Mouse (Mus musculus) hindbrain, embryonic 10.5 days (tissue): ENCODE measurements around the gene Izumo4. TPM values are rescaled to one million over a fixed set of nuclear protein-coding genes. Genes with fewer than 3 reads are reported as not detected.

Experiments used
- DNase-seq: peaks from one replicate; pipeline ENCODE4 v3.0.0-alpha.2; 2017; ENCODE audit warnings: low spot score
- H3K27ac ChIP-seq: fragments of 300-500 bp; sonication (generic); 2 replicates; pipeline ENCODE4 v1.5.1; 2016; ENCODE audit warnings: mild to moderate bottlenecking, moderate library complexity
- H3K27me3 ChIP-seq: fragments of 300-500 bp; sonication (generic); 2 replicates; pipeline ENCODE4 v1.6.1; 2016; ENCODE audit warnings: mild to moderate bottlenecking; ENCODE audit not compliant: poor library complexity, insufficient read depth, severe bottlenecking
- H3K36me3 ChIP-seq: fragments of 300-500 bp; sonication (generic); 2 replicates; pipeline ENCODE4 v1.6.1; 2016; ENCODE audit warnings: mild to moderate bottlenecking, moderate library complexity
- H3K4me1 ChIP-seq: fragments of 300-500 bp; sonication (generic); replicated peaks from 2 replicates; pipeline ENCODE4 v1.6.1; 2016; ENCODE audit warnings: mild to moderate bottlenecking
- H3K4me3 ChIP-seq: fragments of 300-500 bp; sonication (generic); 2 replicates; pipeline ENCODE4 v1.5.1; 2016; ENCODE audit warnings: mild to moderate bottlenecking, moderate library complexity
- H3K9me3 ChIP-seq: fragments of 300-500 bp; sonication (generic); 2 replicates; pipeline ENCODE4 v1.6.1; 2016; ENCODE audit warnings: mild to moderate bottlenecking, moderate library complexity
- WGBS: fragments of 180-500 bp; shearing (Covaris S2); methylation state at CpG from one replicate; pipeline ENCODE4 v1.1.7; 2016; 5-methylcytosine and 5-hydroxymethylcytosine counted together
- polyA plus RNA-seq: library from polyadenylated mRNA; unstranded; fragments of >200 nt; fragmentation: Nextera tagmentation; extraction: Ambion mirVana; gene quantifications from 2 replicates; pipeline ENCODE4 v1.2.1, GENCODE M21; 2016

Gene Izumo4
- polyA plus RNA-seq, 1 experiment from 2014 or later, result 18.7 TPM

GRCm38 (mm10) chr10:80696502-80697392, 5.2 kb upstream of the Izumo4 start:
- H3K36me3 ChIP-seq, result peaks cover 47% of the 10 kb centered on the region
- WGBS, result 80% methylated on average over 12 of the region's 12 CpGs
- no peaks in the 10 kb centered on the region for H3K27me3 ChIP-seq

GRCm38 (mm10) chr10:80697393-80697787, 4.6 kb upstream of the Izumo4 start:
- H3K9me3 ChIP-seq, result no peaks in the 10 kb centered on the region
- H3K27ac ChIP-seq, result no peak overlapping the region
- WGBS, result 93% methylated on average over 8 of the region's 8 CpGs
- DNase-seq, result no peak
- peaks cover 43% of the 10 kb centered on the region for H3K36me3 ChIP-seq
- H3K27me3 ChIP-seq, result no peaks in the 10 kb centered on the region
- H3K4me1 ChIP-seq, result peaks cover 50% of the 10 kb centered on the region
- no peak overlapping the region for H3K4me3 ChIP-seq

More at GRCm38 (mm10) chr10:80696502-80697392, 5.2 kb upstream of the Izumo4 start:
- Histone ChIP-seq H3K9me3 (no peaks in the 10 kb centered on the region), H3K4me3 (no peak overlapping the region), H3K4me1 (peaks cover 48% of the 10 kb centered on the region), H3K27ac (peak overlapping the region; percentile 62)
- DNase-seq, result no peak

GRCm38 (mm10) chr10:80697812-80698211, 4.2 kb upstream of the Izumo4 start:
- no peak for DNase-seq
- Histone ChIP-seq H3K36me3 (peaks cover 41% of the 10 kb centered on the region), H3K9me3 (no peaks in the 10 kb centered on the region), H3K4me3 (no peak overlapping the region), H3K27me3 (no peaks in the 10 kb centered on the region), H3K27ac (peak overlapping the region; percentile 35), H3K4me1 (peaks cover 55% of the 10 kb centered on the region)
- 88% methylated on average over 9 of the region's 9 CpGs for WGBS

GRCm38 (mm10) chr10:80698605-80699004, 3.4 kb upstream of the Izumo4 start:
- 93% methylated on average over 9 of the region's 9 CpGs for WGBS
- peaks cover 63% of the 10 kb centered on the region for H3K4me1 ChIP-seq
- no peaks in the 10 kb centered on the region for H3K9me3 ChIP-seq
- H3K4me3 ChIP-seq, result 0 out of 2 replicates have a peak overlapping the region, but pooled peaks have one; percentile 10
- H3K27me3 ChIP-seq, result no peaks in the 10 kb centered on the region
- peaks cover 33% of the 10 kb centered on the region for H3K36me3 ChIP-seq
- no peak for DNase-seq
- H3K27ac ChIP-seq, result no peak overlapping the region

GRCm38 (mm10) chr10:80700038-80700504, 1.9 kb upstream of the Izumo4 start:
- H3K4me1 ChIP-seq, result peaks cover 68% of the 10 kb centered on the region

GRCm38 (mm10) chr10:80700732-80701131, 1.3 kb upstream of the Izumo4 start:
- Histone ChIP-seq H3K4me1 (peaks cover 63% of the 10 kb centered on the region), H3K4me3 (peak overlapping the region; percentile 73), H3K27ac (peak overlapping the region; percentile 88), H3K9me3 (no peaks in the 10 kb centered on the region), H3K27me3 (no peaks in the 10 kb centered on the region), H3K36me3 (peaks cover 25% of the 10 kb centered on the region)
- 46% methylated on average over 4 of the region's 4 CpGs for WGBS
- DNase-seq, result no peak

More at GRCm38 (mm10) chr10:80700038-80700504, 1.9 kb upstream of the Izumo4 start:
- Histone ChIP-seq H3K27ac (no peak overlapping the region), H3K36me3 (peaks cover 21% of the 10 kb centered on the region), H3K9me3 (no peaks in the 10 kb centered on the region), H3K4me3 (peak overlapping the region; percentile 73), H3K27me3 (no peaks in the 10 kb centered on the region)
- DNase-seq, result no peak
- 91% methylated on average over 7 of the region's 7 CpGs for whole genome bisulfite sequencing

GRCm38 (mm10) chr10:80702536-80703390, 779 bp downstream of the Izumo4 start:
- Histone ChIP-seq H3K27ac (peak overlapping the region; percentile 88), H3K4me3 (peak overlapping the region; percentile 73), H3K27me3 (no peaks in the 10 kb centered on the region), H3K9me3 (no peaks in the 10 kb centered on the region), H3K36me3 (peaks cover 37% of the 10 kb centered on the region), H3K4me1 (peaks cover 57% of the 10 kb centered on the region)
- 2% methylated on average over 47 of the region's 47 CpGs for WGBS
- peak; percentile 94 for DNase-seq

- no peak for DNase-seq
- Histone ChIP-seq H3K4me1 (peaks cover 50% of the 10 kb centered on the region), H3K9me3 (no peaks in the 10 kb centered on the region), H3K27me3 (no peaks in the 10 kb centered on the region), H3K4me3 (peak overlapping the region; percentile 73), H3K36me3 (peaks cover 38% of the 10 kb centered on the region), H3K27ac (no peak overlapping the region)
- WGBS, result 83% methylated on average over 5 of the region's 5 CpGs
These were observed 1.7 kb downstream of the Izumo4 start for GRCm38 (mm10) chr10:80703643-80704042.

- no peaks in the 10 kb centered on the region for H3K9me3 ChIP-seq
- H3K27me3 ChIP-seq, result no peaks in the 10 kb centered on the region
- H3K4me3 ChIP-seq, result no peak overlapping the region
- H3K4me1 ChIP-seq, result peaks cover 46% of the 10 kb centered on the region
- no peak overlapping the region for H3K27ac ChIP-seq
- no peak for DNase-seq
- 87% methylated on average over 5 of the region's 5 CpGs for WGBS
- H3K36me3 ChIP-seq, result peaks cover 45% of the 10 kb centered on the region
These were observed 2.4 kb downstream of the Izumo4 start for GRCm38 (mm10) chr10:80704418-80704817.

- Histone ChIP-seq H3K36me3 (peaks cover 52% of the 10 kb centered on the region), H3K4me1 (peaks cover 42% of the 10 kb centered on the region), H3K27me3 (no peaks in the 10 kb centered on the region), H3K27ac (no peak overlapping the region), H3K9me3 (no peaks in the 10 kb centered on the region), H3K4me3 (no peak overlapping the region)
- DNase-seq, result no peak
- 70% methylated on average over 3 of the region's 3 CpGs for WGBS
These were observed 3.0 kb downstream of the Izumo4 start for GRCm38 (mm10) chr10:80705033-80705432.

- Histone ChIP-seq H3K9me3 (no peaks in the 10 kb centered on the region), H3K27ac (no peak overlapping the region), H3K4me1 (peaks cover 38% of the 10 kb centered on the region), H3K4me3 (no peak overlapping the region), H3K27me3 (no peaks in the 10 kb centered on the region), H3K36me3 (peaks cover 56% of the 10 kb centered on the region)
- WGBS, result 79% methylated on average over 3 of the region's 3 CpGs
- no peak for DNase-seq
These were observed 3.5 kb downstream of the Izumo4 start for GRCm38 (mm10) chr10:80705479-80705878.

- Histone ChIP-seq H3K9me3 (no peaks in the 10 kb centered on the region; the same call in 1 of the 2 replicates), H3K4me3 (no peak overlapping the region), H3K36me3 (peaks cover 100% of the 10 kb centered on the region), H3K4me1 (no peaks in the 10 kb centered on the region), H3K27ac (no peak overlapping the region), H3K27me3 (no peaks in the 10 kb centered on the region)
- WGBS, result 90% methylated on average over 3 of the region's 3 CpGs
- DNase-seq, result no peak
These were observed 8.8 kb downstream of the Izumo4 start for GRCm38 (mm10) chr10:80710834-80711233.
